ENCODE assay signal across 8 mouse cellular contexts in the genomic region with DNA sequence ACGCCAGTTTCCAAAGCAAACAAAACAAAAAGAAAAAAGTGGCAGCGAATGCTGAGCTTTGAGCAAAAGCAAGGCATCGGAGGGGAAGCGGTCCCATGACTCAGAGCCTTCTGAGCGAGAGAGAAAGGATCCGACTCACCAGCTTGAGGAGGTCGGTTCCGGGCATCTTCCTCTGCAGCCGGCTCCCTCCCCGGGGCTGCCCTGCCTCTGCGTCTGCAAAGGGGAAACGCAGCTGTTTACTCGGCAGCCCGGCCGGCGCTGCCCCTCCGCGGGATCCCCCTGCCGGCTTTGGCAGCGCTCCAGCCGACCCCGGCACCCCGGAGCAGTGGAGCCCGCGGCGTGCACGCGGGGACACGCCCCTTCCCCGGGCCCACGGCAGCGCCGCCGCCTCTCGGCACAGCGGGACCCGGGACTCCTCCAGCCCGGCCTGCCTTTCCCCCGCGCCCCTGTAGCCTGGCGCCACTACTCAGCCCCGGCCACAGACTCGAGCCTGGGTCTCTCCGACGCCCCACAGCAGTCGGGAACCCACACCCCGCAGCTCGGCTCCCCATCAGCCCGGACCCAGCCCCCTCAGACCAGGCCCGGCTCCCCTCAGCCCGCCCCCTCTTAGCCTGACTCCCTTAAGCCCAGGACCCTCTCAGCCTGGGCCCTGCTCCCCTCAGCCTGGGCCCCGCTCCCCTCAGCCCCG. TPM values are rescaled to one million over a fixed set of nuclear protein-coding genes. Genes with fewer than 3 reads are reported as not detected.
DNase-seq lines count a peak whose midpoint lies in the region; ATAC-seq and TF ChIP-seq lines count a peak whose summit lies in the region.

No protein-coding gene starts in this region.

- H3K9me3 ChIP-seq in hindbrain, embryonic 12.5 days (replicated peaks): no peaks in the 10 kb centered on the region

- peak; percentile 83 for DNase-seq in NIH3T3 (ENCODE audit: low read depth)
- peak; percentile 54 for DNase-seq in cerebellum, adult 9-11 months
- peak; percentile 48 to 62 for DNase-seq in frontal cortex, postnatal 10 days (ENCODE audit: low spot score in 2 of 2)
- peak; percentile 38 to 42 for DNase-seq in left cerebral cortex, adult 2 months (ENCODE audit: extremely low spot score in 1 of 2, low spot score in 2 of 2)
- peak; percentile 39 for DNase-seq in right cerebral cortex, adult 18-20 months
- peak; percentile 57 for DNase-seq in urinary bladder, adult 2 months (ENCODE audit: low spot score)

- H3K79me2 ChIP-seq in macrophage (ENCODE audit: inconsistent target): peaks cover 56% of the 10 kb centered on the region

- H3K27me3 ChIP-seq in hindbrain, embryonic 12.5 days: no peaks in the 10 kb centered on the region

- ATAC-seq in hindbrain, embryonic 12.5 days (ENCODE audit: low FRiP score): peak; percentile 70

- peak overlapping the region; percentile 97 for H3K9ac ChIP-seq in hindbrain, embryonic 12.5 days

- H3K4me1 ChIP-seq in hindbrain, embryonic 12.5 days: peaks cover 9% of the 10 kb centered on the region

- peak overlapping the region; percentile 95 for H3K4me2 ChIP-seq in hindbrain, embryonic 12.5 days (replicated peaks)

- H3K36me3 ChIP-seq in hindbrain, embryonic 12.5 days: no peaks in the 10 kb centered on the region
- peaks cover 10% of the 10 kb centered on the region; the same call in 1 of the 2 replicates for H3K36me3 ChIP-seq in macrophage (ENCODE audit: inconsistent target)

- TF ChIP-seq CTCF in left cerebral cortex, adult 2 months (IDR thresholded peaks at IDR 0.05): no peak

- intact Hi-C loops in left cerebral cortex, adult 2 months (cut with DNase I): no loop called here

- peak overlapping the region; percentile 97 for H3K27ac ChIP-seq in hindbrain, embryonic 12.5 days
- H3K27ac ChIP-seq in left cerebral cortex, adult 2 months: peak overlapping the region; percentile 44
- H3K27ac ChIP-seq in macrophage: peak overlapping the region; percentile 90

- peak overlapping the region; percentile 85 for H3K4me3 ChIP-seq in hindbrain, embryonic 12.5 days
- peak overlapping the region; percentile 73 for H3K4me3 ChIP-seq in left cerebral cortex, adult 2 months
- H3K4me3 ChIP-seq in macrophage (ENCODE audit: inconsistent target): peak overlapping the region; percentile 84

- 1% methylated on average over 51 of the region's 53 CpGs for WGBS in hindbrain, embryonic 12.5 days
- 3% methylated on average over 48 of the region's 53 CpGs for WGBS in macrophage (ENCODE audit: missing documents)

RNA-seq across cellular contexts. Expression of a gene that starts 1.2 kb away (rescaled TPM):
- polyA plus RNA-seq in hindbrain, embryonic 12.5 days (2016; fragmentation: Nextera tagmentation; extraction: Ambion mirVana): 90.7 and 91.7 TPM in 2 replicates
- 10 to 100 TPM; 21.8 to 23.1 TPM for total RNA-seq in left cerebral cortex, adult 2 months (2021)
- 1,000 to 10,000 TPM in 12 of 26 experiments, 100 to 1,000 TPM in 14; 593 to 1,667 (median 878) TPM for total RNA-seq in macrophage (2018; cell fraction: chromatin; rRNA removed)
- total RNA-seq in macrophage (2018; cell fraction: cytosol; rRNA removed): 100 to 1,000 TPM; 276 to 599 (median 411) TPM
- total RNA-seq in macrophage (2018; cell fraction: nucleus; rRNA removed): 1,000 to 10,000 TPM in 5 of 26 experiments, 100 to 1,000 TPM in 21; 488 to 1,150 (median 792) TPM
- polyA plus RNA-seq in macrophage (2018): 300 to 430 TPM (median 368 TPM) in 3 replicates
- 197 and 200 TPM in 2 replicates for polyA plus RNA-seq in urinary bladder, adult 2 months (2012; rRNA removed)

RNA-seq across cellular contexts. Expression of a gene that starts 25.5 kb away (rescaled TPM):
- polyA plus RNA-seq in hindbrain, embryonic 12.5 days (2016; fragmentation: Nextera tagmentation; extraction: Ambion mirVana): 0.27 and 0.32 TPM in 2 replicates
- total RNA-seq in left cerebral cortex, adult 2 months (2021): 1 to 10 TPM in 1 of 2 experiments, under 1 TPM in 1; 0.54 to 1.3 TPM
- total RNA-seq in macrophage (2018; cell fraction: chromatin; rRNA removed): not detected
- total RNA-seq in macrophage (2018; cell fraction: cytosol; rRNA removed): not detected
- not detected for total RNA-seq in macrophage (2018; cell fraction: nucleus; rRNA removed)
- not detected in 3 replicates for polyA plus RNA-seq in macrophage (2018)
- 0.58 and 0.91 TPM in 2 replicates for polyA plus RNA-seq in urinary bladder, adult 2 months (2012; rRNA removed)

RNA-seq across cellular contexts. Expression of a gene that starts 57.1 kb away (rescaled TPM):
- polyA plus RNA-seq in hindbrain, embryonic 12.5 days (2016; fragmentation: Nextera tagmentation; extraction: Ambion mirVana): 20.7 and 26.2 TPM in 2 replicates
- 10 to 100 TPM in 1 of 2 experiments, 1 to 10 TPM in 1; 8.9 to 11.0 TPM for total RNA-seq in left cerebral cortex, adult 2 months (2021)
- total RNA-seq in macrophage (2018; cell fraction: chromatin; rRNA removed): not detected
- total RNA-seq in macrophage (2018; cell fraction: cytosol; rRNA removed): not detected
- not detected for total RNA-seq in macrophage (2018; cell fraction: nucleus; rRNA removed)
- not detected in 3 replicates for polyA plus RNA-seq in macrophage (2018)
- polyA plus RNA-seq in urinary bladder, adult 2 months (2012; rRNA removed): 19.7 and 22.7 TPM in 2 replicates

Comparison
In these comparisons a context has a peak if more than half of its experiments do, and no peak if none do; other contexts are left out.
1. Peak in every context shown above with its lines: DNase-seq, ATAC-seq, H3K4me3 ChIP-seq and H3K27ac ChIP-seq.
2. H3K27ac ChIP-seq: peak in every context shown above with its lines; median percentile 97 in hindbrain, embryonic 12.5 days; 90 in macrophage; 44 in left cerebral cortex, adult 2 months.
3. RNA of a gene that starts 57.1 kb away (polyA plus RNA-seq): 20.7 to 26.2 TPM in hindbrain, embryonic 12.5 days and 19.7 to 22.7 TPM in urinary bladder, adult 2 months; not detected in macrophage; every median in the first group is over 10 times any median in the second.